In genomic region chr7:27273739-27274351, GRCm38 (mm10) we compare ENCODE assay signal across 9 mouse cellular contexts. TPM values are rescaled to one million over a fixed set of nuclear protein-coding genes. Genes with fewer than 3 reads are reported as not detected.
A peak's percentile ranks its signal among the peaks of the same experiment; 100 is the strongest.
DNase-seq lines count a peak whose midpoint lies in the region; ATAC-seq and TF ChIP-seq lines count a peak whose summit lies in the region.
"Had no signal": no experiment of that assay in that cellular context is flagged by ENCODE, and none has a peak within 500 bp of the region (broad histone marks: within the 10 kb centered on the region; RNA-seq: fewer than 3 reads in every experiment).

No protein-coding gene starts in this region.

- H3K27me3 ChIP-seq in neural tube, embryonic 15.5 days (replicated peaks), result no peaks in the 10 kb centered on the region
- no peaks in the 10 kb centered on the region for H3K27me3 ChIP-seq in heart, embryonic 14.5 days (ENCODE audit: control insufficient read depth, insufficient read depth, low read length)
- H3K27me3 ChIP-seq in liver, postnatal 0 days (ENCODE audit: insufficient read depth, low read length), result no peaks in the 10 kb centered on the region
- H3K27me3 ChIP-seq: CH12.LX had no signal

- ATAC-seq in neural tube, embryonic 15.5 days (ENCODE audit: low FRiP score), result no peak
- ATAC-seq in heart, embryonic 14.5 days (ENCODE audit: insufficient number of reproducible peaks, insufficient read depth, low FRiP score, low read depth), result no peak
- peak; percentile 54 for ATAC-seq in liver, postnatal 0 days

- peak; percentile 64 for TF ChIP-seq CTCF in liver, postnatal 0 days (IDR thresholded peaks at IDR 0.05; ENCODE audit: low read depth)

- 54% methylated on average over 32 of the region's 32 CpGs for WGBS in neural tube, embryonic 15.5 days
- 40% methylated on average over 32 of the region's 32 CpGs for WGBS in heart, embryonic 14.5 days
- WGBS in liver, postnatal 0 days (ENCODE audit: insufficient replicate concordance), result 63% methylated on average over 32 of the region's 32 CpGs

- H3K9ac ChIP-seq in neural tube, embryonic 15.5 days (replicated peaks), result no peak overlapping the region
- H3K9ac ChIP-seq in heart, embryonic 14.5 days (ENCODE audit: low read length), result no peak overlapping the region
- H3K9ac ChIP-seq in liver, postnatal 0 days (replicated peaks), result no peak overlapping the region

- no peak overlapping the region for H3K4me3 ChIP-seq in neural tube, embryonic 15.5 days (replicated peaks)
- peak overlapping the region; percentile 1 to 30; a peak in 2 of 4 replicates for H3K4me3 ChIP-seq in heart, embryonic 14.5 days (ENCODE audit: control insufficient read depth in 1 of 2, insufficient read depth in 1 of 2, low read depth in 1 of 2, low read length in 2 of 2)
- no peak overlapping the region for H3K4me3 ChIP-seq in liver, postnatal 0 days (ENCODE audit: low read depth, low read length)

- H3K36me3 ChIP-seq in neural tube, embryonic 15.5 days, result peaks cover 88% of the 10 kb centered on the region
- H3K36me3 ChIP-seq in heart, embryonic 14.5 days (ENCODE audit: control insufficient read depth, insufficient read depth, low read length), result peaks cover 72% of the 10 kb centered on the region
- peaks cover under 1% of the 10 kb centered on the region; the same call in 1 of the 2 replicates for H3K36me3 ChIP-seq in liver, postnatal 0 days (replicated peaks; ENCODE audit: insufficient read depth, low read length)

- H3K4me2 ChIP-seq in neural tube, embryonic 15.5 days, result no peak overlapping the region; the same call in 1 of the 2 replicates
- H3K4me2 ChIP-seq in heart, embryonic 14.5 days (ENCODE audit: low read length), result peak overlapping the region; percentile 44
- H3K4me2 ChIP-seq in liver, postnatal 0 days (ENCODE audit: low read depth, low read length), result peak overlapping the region; percentile 38; the same call in 1 of the 2 replicates

- peak; percentile 40 for DNase-seq in adrenal gland, postnatal 10 days
- DNase-seq in adrenal gland, postnatal 4 days (ENCODE audit: low spot score in 2 of 2), result no peak
- DNase-seq in neural tube, embryonic 10.5 days (ENCODE audit: extremely low spot score, low spot score), result peak; percentile 47
- peak; percentile 71 for DNase-seq in liver, postnatal 0 days
- peak; percentile 56 for DNase-seq in thymus, postnatal 0 days (ENCODE audit: low spot score)
- DNase-seq in gastrocnemius, postnatal 25 days, result no peak

- TF ChIP-seq EP300 in liver, postnatal 0 days (IDR thresholded peaks at IDR 0.05; ENCODE audit: low read depth), result no peak

- no peaks in the 10 kb centered on the region for H3K4me1 ChIP-seq in neural tube, embryonic 15.5 days
- H3K4me1 ChIP-seq in heart, embryonic 14.5 days (ENCODE audit: control insufficient read depth in 2 of 2, insufficient read depth in 2 of 2, low read length in 2 of 2), result no peaks in the 10 kb centered on the region
- H3K4me1 ChIP-seq in liver, postnatal 0 days (ENCODE audit: insufficient read depth), result no peaks in the 10 kb centered on the region

- H3K27ac ChIP-seq in neural tube, embryonic 15.5 days (replicated peaks), result no peak overlapping the region
- H3K27ac ChIP-seq in heart, embryonic 14.5 days (replicated peaks in 1 of 2; ENCODE audit: control insufficient read depth in 1 of 2, insufficient read depth in 1 of 2, low read depth in 2 of 2, low read length in 2 of 2), result no peak overlapping the region
- H3K27ac ChIP-seq in liver, postnatal 0 days (ENCODE audit: low read depth), result no peak overlapping the region

- no peaks in the 10 kb centered on the region for H3K9me3 ChIP-seq in neural tube, embryonic 15.5 days (replicated peaks)
- H3K9me3 ChIP-seq in heart, embryonic 14.5 days (ENCODE audit: control insufficient read depth, low read length), result no peaks in the 10 kb centered on the region
- no peaks in the 10 kb centered on the region for H3K9me3 ChIP-seq in liver, postnatal 0 days (ENCODE audit: low read length)

RNA-seq across cellular contexts. Expression of gene Numbl, which starts 15.6 kb away (rescaled TPM):
- total RNA-seq in adrenal gland, postnatal 10 days (2021), result 10 to 100 TPM; 11.3 to 13.6 TPM
- 10 to 100 TPM; 21.0 to 21.1 TPM for total RNA-seq in adrenal gland, postnatal 4 days (2021)
- polyA plus RNA-seq in neural tube, embryonic 15.5 days (2015; fragmentation: Nextera tagmentation; extraction: Ambion mirVana), result 47.7 and 60.7 TPM in 2 replicates
- polyA plus RNA-seq in heart, embryonic 14.5 days (2014; fragmentation: Nextera tagmentation; extraction: Ambion mirVana), result 3.3 and 5.4 TPM in 2 replicates
- polyA plus RNA-seq in liver, postnatal 0 days (2015; fragmentation: Nextera tagmentation; extraction: Ambion mirVana), result 1.1 and 1.2 TPM in 2 replicates
- polyA plus RNA-seq in thymus, postnatal 0 days (2015; fragmentation: Nextera tagmentation; extraction: Ambion mirVana), result 3.2 and 3.5 TPM in 2 replicates
- total RNA-seq in gastrocnemius, postnatal 25 days (2021), result 1 to 10 TPM; 3.6 to 5.4 TPM

RNA-seq across cellular contexts. Expression of gene Coq8b, which starts 41.0 kb away (rescaled TPM):
- total RNA-seq in adrenal gland, postnatal 10 days (2021), result 10 to 100 TPM; 33.1 to 36.8 TPM
- 10 to 100 TPM; 37.1 to 42.0 TPM for total RNA-seq in adrenal gland, postnatal 4 days (2021)
- polyA plus RNA-seq in neural tube, embryonic 15.5 days (2015; fragmentation: Nextera tagmentation; extraction: Ambion mirVana), result 20.1 and 20.9 TPM in 2 replicates
- polyA plus RNA-seq in heart, embryonic 14.5 days (2014; fragmentation: Nextera tagmentation; extraction: Ambion mirVana), result 9.9 and 11.9 TPM in 2 replicates
- polyA plus RNA-seq in liver, postnatal 0 days (2015; fragmentation: Nextera tagmentation; extraction: Ambion mirVana), result 20.1 and 23.5 TPM in 2 replicates
- polyA plus RNA-seq in thymus, postnatal 0 days (2015; fragmentation: Nextera tagmentation; extraction: Ambion mirVana), result 15.8 and 15.9 TPM in 2 replicates
- total RNA-seq in gastrocnemius, postnatal 25 days (2021), result 1 to 10 TPM; 3.0 to 4.9 TPM

RNA-seq across cellular contexts. Expression of gene Itpkc, which starts 45.4 kb away (rescaled TPM):
- 10 to 100 TPM in 1 of 2 experiments, 1 to 10 TPM in 1; 9.6 to 10.5 TPM for total RNA-seq in adrenal gland, postnatal 10 days (2021)
- total RNA-seq in adrenal gland, postnatal 4 days (2021), result 10 to 100 TPM; 12.7 to 14.4 TPM
- 5.9 and 6.1 TPM in 2 replicates for polyA plus RNA-seq in neural tube, embryonic 15.5 days (2015; fragmentation: Nextera tagmentation; extraction: Ambion mirVana)
- polyA plus RNA-seq in heart, embryonic 14.5 days (2014; fragmentation: Nextera tagmentation; extraction: Ambion mirVana), result 3.4 and 3.8 TPM in 2 replicates
- polyA plus RNA-seq in liver, postnatal 0 days (2015; fragmentation: Nextera tagmentation; extraction: Ambion mirVana), result 1.2 and 1.5 TPM in 2 replicates
- 2.3 TPM in 2 replicates for polyA plus RNA-seq in thymus, postnatal 0 days (2015; fragmentation: Nextera tagmentation; extraction: Ambion mirVana)
- total RNA-seq in gastrocnemius, postnatal 25 days (2021), result 1 to 10 TPM; 2.3 to 3.6 TPM

Comparison
In these comparisons a context has a peak if more than half of its experiments do, and no peak if none do; other contexts are left out.
1. DNase-seq: peak in adrenal gland, postnatal 10 days (single experiment), neural tube, embryonic 10.5 days (single experiment), liver, postnatal 0 days (single experiment) and thymus, postnatal 0 days (single experiment); none in adrenal gland, postnatal 4 days (0 of 2) and gastrocnemius, postnatal 25 days (single experiment).
2. H3K4me3 ChIP-seq: peak in heart, embryonic 14.5 days (2 of 2); none in neural tube, embryonic 15.5 days (single experiment) and liver, postnatal 0 days (single experiment).